ENCODE assay signal across 24 mouse cellular contexts in the genomic region with DNA sequence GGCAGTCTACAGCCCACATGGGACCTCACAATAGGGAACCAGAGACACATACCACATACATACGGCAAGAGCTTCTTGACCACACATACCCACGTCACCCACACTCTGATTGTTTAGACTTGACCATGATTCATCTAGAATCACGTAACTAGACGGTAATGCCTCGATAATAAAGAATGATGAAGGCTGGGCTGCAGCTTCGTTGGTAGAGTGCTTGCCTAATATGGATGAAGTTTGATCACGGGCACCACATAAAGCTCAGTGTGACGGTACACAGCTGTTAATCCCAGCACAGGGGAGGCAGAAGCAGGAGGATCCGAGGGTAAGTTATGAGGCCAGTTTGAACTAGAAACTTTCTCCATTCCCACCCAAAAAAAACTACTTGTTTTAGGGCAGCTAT. TPM values are rescaled to one million over a fixed set of nuclear protein-coding genes. Genes with fewer than 3 reads are reported as not detected.
A peak's percentile ranks its signal among the peaks of the same experiment; 100 is the strongest.
DNase-seq lines count a peak whose midpoint lies in the region; ATAC-seq and TF ChIP-seq lines count a peak whose summit lies in the region.
"Had no signal": no experiment of that assay in that cellular context is flagged by ENCODE, and none has a peak within 500 bp of the region (broad histone marks: within the 10 kb centered on the region; RNA-seq: fewer than 3 reads in every experiment).

No protein-coding gene starts in this region.

- H3K9ac ChIP-seq in forebrain, embryonic 14.5 days (ENCODE audit: low read length): no peak overlapping the region
- H3K9ac ChIP-seq: embryonic facial prominence, embryonic 13.5 days; embryonic facial prominence, embryonic 15.5 days; forebrain, embryonic 12.5 days; forebrain, embryonic 15.5 days; forebrain, postnatal 0 days had no signal

- H3K79me2 ChIP-seq in C2C12 (ENCODE audit: control insufficient read depth, insufficient read depth) (no peaks in the 10 kb centered on the region), myocyte (ENCODE audit: control insufficient read depth, insufficient read depth) (no peaks in the 10 kb centered on the region)

- ATAC-seq in forebrain, embryonic 14.5 days: no peak
- ATAC-seq: activated CD4-positive, CD25-positive, alpha-beta regulatory T cell, adult 4 months; forebrain, embryonic 15.5 days; forebrain, postnatal 0 days; Patski had no signal

- H3K36me3 ChIP-seq in C2C12 (ENCODE audit: control insufficient read depth, insufficient read depth): no peaks in the 10 kb centered on the region
- H3K36me3 ChIP-seq in myocyte (ENCODE audit: control insufficient read depth, insufficient read depth): no peaks in the 10 kb centered on the region
- H3K36me3 ChIP-seq in forebrain, embryonic 14.5 days (ENCODE audit: control insufficient read depth, insufficient read depth, low read length): no peaks in the 10 kb centered on the region
- H3K36me3 ChIP-seq: embryonic facial prominence, embryonic 15.5 days; forebrain, embryonic 12.5 days had no signal

- H3K27ac ChIP-seq in forebrain, embryonic 14.5 days (ENCODE audit: low read depth, low read length): no peak overlapping the region
- H3K27ac ChIP-seq: embryonic facial prominence, embryonic 13.5 days; embryonic facial prominence, embryonic 15.5 days; forebrain, embryonic 10.5 days; forebrain, embryonic 12.5 days; forebrain, embryonic 15.5 days had no signal

- H3ac ChIP-seq in C2C12 (ENCODE audit: control insufficient read depth, insufficient read length, low read depth): no peak overlapping the region
- H3ac ChIP-seq in myocyte (ENCODE audit: control insufficient read depth, insufficient read length): no peak overlapping the region

- H3K4me3 ChIP-seq in C2C12 (ENCODE audit: insufficient read depth, poor library complexity, severe bottlenecking) (no peak overlapping the region), myocyte (no peak overlapping the region)
- no peak overlapping the region for H3K4me3 ChIP-seq in forebrain, embryonic 14.5 days (ENCODE audit: low read depth, low read length)
- H3K4me3 ChIP-seq: embryonic facial prominence, embryonic 13.5 days; embryonic facial prominence, embryonic 15.5 days; erythroblast, embryonic 14.5 days; forebrain, embryonic 10.5 days; forebrain, embryonic 12.5 days; forebrain, embryonic 15.5 days had no signal

- no peak for TF ChIP-seq CTCF in C2C12 (IDR thresholded peaks at IDR 0.05; ENCODE audit: control insufficient read depth, insufficient read depth, insufficient read length)

- WGBS in forebrain, embryonic 14.5 days: 95% methylated on average over 9 of the region's 9 CpGs

- peak; percentile 4 for DNase-seq in 3T3-L1 (ENCODE audit: low read depth, low spot score)
- DNase-seq in kidney, postnatal 4 days: no peak
- DNase-seq in forebrain, embryonic 14.5 days (ENCODE audit: low spot score): no peak
- DNase-seq: adrenal gland, adult 8-10 months; adrenal gland, postnatal 14 days; B cell, adult 2 months; cerebellum, adult 11 months; cerebellum, adult 18-20 months; cerebellum, adult 8-10 months; cerebellum, adult 9-11 months; cerebellum, postnatal 14 days; cerebellum, postnatal 36 days; embryo, embryonic 11 days; forebrain, postnatal 0 days had no signal

- no peaks in the 10 kb centered on the region for H3K9me3 ChIP-seq in forebrain, embryonic 14.5 days (replicated peaks; ENCODE audit: control insufficient read depth, low read length)
- H3K9me3 ChIP-seq: embryonic facial prominence, embryonic 13.5 days; embryonic facial prominence, embryonic 15.5 days; forebrain, embryonic 10.5 days; forebrain, embryonic 12.5 days; forebrain, embryonic 15.5 days had no signal

- H3K27me3 ChIP-seq in C2C12 (ENCODE audit: control insufficient read depth, insufficient read depth, insufficient read length) (no peaks in the 10 kb centered on the region), myocyte (ENCODE audit: control insufficient read depth, insufficient read depth, insufficient read length) (no peaks in the 10 kb centered on the region)
- no peaks in the 10 kb centered on the region for H3K27me3 ChIP-seq in forebrain, embryonic 14.5 days (replicated peaks; ENCODE audit: control insufficient read depth, insufficient read depth, low read length)
- H3K27me3 ChIP-seq: embryonic facial prominence, embryonic 13.5 days; embryonic facial prominence, embryonic 15.5 days; forebrain, embryonic 12.5 days; forebrain, embryonic 15.5 days; Patski had no signal

- no peaks in the 10 kb centered on the region for H3K79me3 ChIP-seq in C2C12 (ENCODE audit: low read depth)

- no peak overlapping the region for H3K4me2 ChIP-seq in myocyte (ENCODE audit: low read depth)
- H3K4me2 ChIP-seq in forebrain, embryonic 14.5 days (ENCODE audit: low read length): no peak overlapping the region
- H3K4me2 ChIP-seq: embryonic facial prominence, embryonic 13.5 days; embryonic facial prominence, embryonic 15.5 days; forebrain, embryonic 12.5 days; forebrain, embryonic 15.5 days had no signal

- TF ChIP-seq POLR2A in myocyte (IDR thresholded peaks at IDR 0.05; ENCODE audit: insufficient read length, low read depth): no peak

- H3K4me1 ChIP-seq in forebrain, embryonic 14.5 days (ENCODE audit: control insufficient read depth, insufficient read depth, low read length): no peaks in the 10 kb centered on the region
- H3K4me1 ChIP-seq: embryonic facial prominence, embryonic 15.5 days; forebrain, embryonic 10.5 days; forebrain, embryonic 12.5 days; forebrain, embryonic 15.5 days had no signal

TF ChIP-seq in C2C12, 6 proteins besides CTCF, POLR2A, EP300 and RAD21:
- peak; percentile 25 for TF ChIP-seq MYOD1 (IDR thresholded peaks at IDR 0.05; ENCODE audit: control insufficient read depth, insufficient read length, low read depth)
- no peak for TF ChIP-seq MAX (IDR thresholded peaks at IDR 0.05)

TF ChIP-seq in myocyte, 11 proteins besides CTCF, POLR2A, EP300 and RAD21:
- no peak for TF ChIP-seq REST (IDR thresholded peaks at IDR 0.05; ENCODE audit: insufficient read depth, insufficient read length)
- 0 out of 2 replicates have a peak, but pooled peaks have one; percentile 10 for TF ChIP-seq CEBPB (IDR thresholded peaks at IDR 0.05; ENCODE audit: insufficient read depth, poor library complexity, severe bottlenecking)
- peak; percentile 63 for TF ChIP-seq SRF (IDR thresholded peaks at IDR 0.05; ENCODE audit: control insufficient read depth, insufficient read length, low read depth)
- no peak for TF ChIP-seq E2F4 (IDR thresholded peaks at IDR 0.05; ENCODE audit: insufficient read depth)
TF ChIP-seq in myocyte: peak in this region for 2.

RNA-seq across cellular contexts. Expression of a gene that starts 31.2 kb away (rescaled TPM):
- polyA plus RNA-seq in C2C12 (2012; fragmentation: generic; extraction: Trizol) (1.2 TPM), myocyte (2012; fragmentation: generic; extraction: Trizol) (3.2 TPM)
- polyA plus RNA-seq in forebrain, embryonic 14.5 days (2014; fragmentation: Nextera tagmentation; extraction: Ambion mirVana): 12.8 and 14.5 TPM in 2 replicates
- polyA plus RNA-seq: activated CD4-positive, CD25-positive, alpha-beta regulatory T cell, adult 4 months; erythroblast, embryonic 14.5 days had no signal

RNA-seq across cellular contexts. Expression of a gene that starts 31.3 kb away (rescaled TPM):
- 0.22 TPM for polyA plus RNA-seq in C2C12 (2012; fragmentation: generic; extraction: Trizol)
- 0.35 TPM for polyA plus RNA-seq in myocyte (2012; fragmentation: generic; extraction: Trizol)
- 2.0 TPM in 2 replicates for polyA plus RNA-seq in forebrain, embryonic 14.5 days (2014; fragmentation: Nextera tagmentation; extraction: Ambion mirVana)
- polyA plus RNA-seq: activated CD4-positive, CD25-positive, alpha-beta regulatory T cell, adult 4 months; erythroblast, embryonic 14.5 days had no signal
